Mouse (Mus musculus) ES-CJ7 (cell line): ENCODE data around the gene Gm20518.

Source experiments
- DNase-seq: peaks from one replicate; pipeline ENCODE4 v3.0.0; 2011; ENCODE audit warnings: low read depth, low spot score

Gm20518 gene

DNA sequence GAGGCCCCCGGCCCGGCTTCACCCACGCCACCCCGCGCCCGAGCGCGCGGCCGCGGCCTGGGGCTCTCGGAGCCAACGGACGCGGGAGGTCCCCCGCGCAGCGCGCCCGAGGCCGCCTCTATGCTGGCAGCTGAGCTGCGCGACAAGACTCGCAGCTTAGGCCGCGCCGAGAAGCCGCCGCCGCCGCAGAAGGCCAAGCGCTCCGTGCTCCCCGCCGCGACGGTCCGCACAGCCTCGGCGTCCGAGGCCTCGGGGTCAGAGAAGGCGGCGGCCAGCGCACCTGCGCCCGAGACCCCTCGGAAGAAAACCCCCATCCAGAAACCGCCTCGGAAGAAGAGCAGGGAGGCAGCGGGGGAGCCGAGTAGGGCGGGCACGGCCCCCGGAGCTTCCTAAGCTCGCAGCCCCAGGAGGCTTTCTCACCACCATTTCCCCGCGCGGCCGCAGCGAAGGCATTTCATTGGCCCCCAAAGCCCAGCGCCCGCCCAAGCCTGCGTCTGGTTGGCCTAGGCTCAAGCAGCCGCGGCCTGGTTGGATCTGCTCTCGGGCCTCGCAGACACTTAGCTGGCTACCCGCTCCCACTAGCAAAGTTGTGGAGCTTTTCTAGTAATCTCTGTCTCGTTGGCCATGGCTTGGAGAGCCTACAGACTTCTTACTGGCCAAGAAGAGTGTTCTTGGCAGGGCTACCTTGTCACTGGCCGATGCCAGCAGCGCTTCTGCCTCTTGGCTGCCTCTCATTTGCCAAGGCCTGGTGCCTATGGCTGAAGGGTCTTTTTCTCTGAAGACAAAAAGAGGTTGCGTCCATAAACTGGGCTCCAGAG, 84.1 kb downstream of the Gm20518 start:
- DNase-seq, result peak; percentile 87

DNA sequence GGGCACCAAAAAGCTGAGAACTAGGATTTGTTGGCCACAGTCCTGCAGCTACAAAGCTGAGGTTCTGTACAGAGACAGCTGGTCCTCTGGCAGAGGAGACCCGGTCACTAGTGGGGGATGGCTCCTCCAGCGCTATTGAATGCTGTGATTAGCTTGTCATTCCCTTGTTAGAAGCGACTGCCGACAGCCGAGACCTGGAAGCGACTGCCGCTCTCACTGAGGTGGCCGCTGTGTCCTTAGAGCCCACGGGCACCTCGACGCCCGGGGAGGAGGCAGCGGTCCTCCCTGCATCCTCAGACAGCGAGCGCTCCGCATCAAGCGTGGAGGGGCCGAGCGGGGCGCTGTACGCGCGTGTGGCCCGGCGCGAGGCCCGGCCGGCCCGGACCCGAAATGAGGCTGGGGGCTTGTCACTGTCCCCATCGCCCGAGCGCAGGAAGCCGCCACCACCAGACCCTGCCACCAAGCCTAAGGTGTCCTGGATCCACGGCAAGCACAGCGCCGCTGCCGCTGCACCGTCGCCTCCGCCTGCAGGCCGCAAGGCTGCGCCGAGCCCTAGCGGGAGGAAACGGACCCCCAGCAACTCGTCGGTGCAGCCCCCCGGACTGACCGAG, 84.8 kb downstream of the Gm20518 start:
- no peak for DNase-seq

GRCm38 (mm10) chr16:17804982-17805381, 86.5 kb downstream of the Gm20518 start:
- no peak for DNase-seq

DNA sequence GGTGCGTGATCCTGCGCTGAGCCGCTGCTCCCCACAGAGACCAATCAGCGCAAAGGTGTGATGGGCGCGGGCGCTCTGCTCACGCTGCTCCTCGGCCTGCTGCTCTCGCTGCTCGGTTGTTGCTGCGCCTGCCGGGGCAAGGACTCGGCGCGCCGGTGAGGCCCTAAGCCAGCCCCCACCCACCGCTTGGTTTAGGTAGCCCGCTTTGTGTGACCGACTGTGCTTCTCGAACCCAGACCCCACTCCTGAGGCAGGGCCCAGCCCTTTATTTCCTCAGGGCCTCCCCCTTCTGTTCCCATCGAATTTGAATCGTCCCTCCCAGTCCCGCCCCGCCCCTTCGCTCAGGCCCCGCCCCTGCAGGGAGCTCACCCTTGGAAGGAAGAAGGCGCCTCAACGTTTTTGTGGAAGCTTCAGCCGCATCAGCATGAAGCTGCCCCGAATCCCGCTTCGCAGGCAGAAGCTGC, 87.0 kb downstream of the Gm20518 start:
- peak; percentile 75 for DNase-seq

DNA sequence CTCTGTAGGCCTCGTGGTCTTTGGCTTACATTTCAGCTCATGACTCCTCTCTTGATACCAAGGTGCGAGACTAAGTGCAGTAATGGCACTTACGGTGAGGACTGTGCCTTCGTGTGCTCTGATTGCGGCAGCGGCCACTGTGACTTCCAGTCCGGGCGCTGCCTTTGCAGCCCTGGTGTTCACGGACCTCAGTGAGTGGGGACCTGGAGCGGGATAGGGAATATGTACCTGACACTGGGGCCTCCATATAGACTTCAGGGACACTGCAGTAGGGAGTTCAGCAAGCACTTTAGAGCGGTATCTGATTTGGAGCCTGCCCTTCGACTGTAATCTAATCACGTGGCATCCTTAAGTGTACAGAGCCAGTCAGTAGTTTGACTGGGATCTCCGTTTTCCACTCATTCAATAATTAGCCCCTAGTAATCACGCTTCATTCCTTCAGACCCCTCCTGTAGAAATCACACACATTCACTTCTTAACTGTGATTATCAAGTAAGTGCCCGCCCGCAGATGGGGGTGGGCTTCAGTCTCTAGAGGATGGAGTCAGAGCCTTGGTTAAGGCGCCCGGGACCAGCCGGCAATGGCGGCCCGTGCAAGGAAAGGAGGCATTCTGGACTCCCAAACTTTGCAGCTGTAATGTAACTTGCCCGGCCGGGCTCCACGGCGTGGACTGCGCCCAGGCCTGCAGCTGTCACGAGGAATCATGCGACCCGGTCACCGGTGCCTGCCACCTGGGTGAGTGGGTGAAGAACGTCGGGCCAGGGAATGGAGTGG, 87.6 kb downstream of the Gm20518 start:
- no peak for DNase-seq

GRCm38 (mm10) chr16:17802839-17803674, 88.4 kb downstream of the Gm20518 start:
- peak; percentile 25 for DNase-seq

GRCm38 (mm10) chr16:17802456-17802838, 89.0 kb downstream of the Gm20518 start:
- DNase-seq, result no peak

DNA sequence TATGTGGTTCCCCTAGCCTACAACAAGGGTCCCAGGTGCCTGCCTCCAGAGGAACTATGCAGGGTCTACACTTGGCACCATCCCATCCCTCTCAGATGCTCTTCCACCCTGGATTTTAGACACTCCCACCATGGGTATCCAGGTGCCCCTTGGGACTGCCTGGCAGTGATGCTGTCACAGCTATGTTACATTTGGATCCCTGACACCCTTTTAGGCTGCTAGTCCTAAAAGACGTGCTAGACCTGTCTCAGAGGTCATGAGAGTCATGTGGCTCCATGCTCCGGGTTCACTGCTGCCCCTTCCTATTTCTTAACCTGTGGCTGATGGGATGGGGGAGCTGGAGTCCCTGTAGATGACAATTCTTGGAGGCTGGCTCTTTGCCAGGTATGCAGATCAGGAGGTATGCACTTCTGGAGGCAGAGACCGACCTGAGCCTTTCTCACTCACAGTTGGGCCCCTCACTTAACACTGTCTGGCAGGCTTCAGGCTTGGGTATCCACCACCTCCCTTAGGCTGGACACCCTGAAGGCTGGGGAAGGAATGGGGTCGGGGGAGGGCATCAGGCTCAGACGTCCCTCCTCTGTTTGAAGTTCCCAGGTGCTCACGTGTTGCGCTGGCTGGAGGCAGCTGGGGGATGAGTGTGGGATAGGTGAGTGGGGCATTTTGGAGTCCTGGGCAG, 89.6 kb downstream of the Gm20518 start:
- no peak for DNase-seq

- DNase-seq, result no peak
Measured at GRCm38 (mm10) chr16:17799584-17799983, 91.9 kb downstream of the Gm20518 start.

DNA sequence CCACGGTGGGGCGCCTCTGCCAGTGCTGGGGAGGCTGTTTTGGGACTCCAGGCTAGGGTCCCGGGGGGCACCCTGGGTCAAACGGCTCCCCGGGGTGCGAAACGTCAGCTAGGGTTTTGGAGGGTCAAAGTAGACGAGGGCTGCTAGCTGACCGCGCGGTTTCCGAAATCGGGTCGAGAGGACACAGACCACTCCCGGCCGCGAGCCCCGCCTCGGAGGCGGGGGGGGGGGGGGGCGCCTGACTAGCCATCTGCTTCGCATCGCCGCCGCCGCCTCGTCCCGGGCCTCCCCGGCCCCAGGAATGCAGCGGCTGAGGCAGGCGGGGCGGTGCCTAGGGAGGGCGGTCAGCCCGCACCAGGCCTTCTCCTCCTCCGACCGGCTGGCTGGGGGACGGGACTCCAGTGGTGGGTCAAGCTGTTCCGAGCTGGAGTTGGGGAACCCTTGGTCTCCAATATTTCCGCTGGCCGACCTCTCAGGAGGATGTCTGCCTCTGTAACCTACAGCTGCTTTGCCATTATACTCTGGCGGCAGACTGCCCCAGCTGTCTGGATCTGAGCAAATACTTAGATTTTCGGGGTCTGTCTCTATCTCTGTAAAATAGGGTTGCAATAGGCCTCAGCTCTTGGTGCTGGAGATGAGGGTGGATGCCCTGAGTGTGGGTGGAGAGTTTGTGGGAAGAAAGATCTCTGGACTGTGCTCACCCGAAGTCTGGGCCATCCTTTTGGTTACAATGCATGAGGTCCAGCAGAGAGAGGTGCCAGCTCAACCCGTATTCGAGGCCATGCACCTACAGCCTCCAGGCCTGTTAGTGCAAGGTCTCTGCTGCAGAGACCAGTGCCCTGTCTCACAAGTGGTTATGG, 92.9 kb downstream of the Gm20518 start:
- no peak for DNase-seq

- peak; percentile 31 for DNase-seq
Measured at GRCm38 (mm10) chr16:17797812-17798311, 93.6 kb downstream of the Gm20518 start.

DNA sequence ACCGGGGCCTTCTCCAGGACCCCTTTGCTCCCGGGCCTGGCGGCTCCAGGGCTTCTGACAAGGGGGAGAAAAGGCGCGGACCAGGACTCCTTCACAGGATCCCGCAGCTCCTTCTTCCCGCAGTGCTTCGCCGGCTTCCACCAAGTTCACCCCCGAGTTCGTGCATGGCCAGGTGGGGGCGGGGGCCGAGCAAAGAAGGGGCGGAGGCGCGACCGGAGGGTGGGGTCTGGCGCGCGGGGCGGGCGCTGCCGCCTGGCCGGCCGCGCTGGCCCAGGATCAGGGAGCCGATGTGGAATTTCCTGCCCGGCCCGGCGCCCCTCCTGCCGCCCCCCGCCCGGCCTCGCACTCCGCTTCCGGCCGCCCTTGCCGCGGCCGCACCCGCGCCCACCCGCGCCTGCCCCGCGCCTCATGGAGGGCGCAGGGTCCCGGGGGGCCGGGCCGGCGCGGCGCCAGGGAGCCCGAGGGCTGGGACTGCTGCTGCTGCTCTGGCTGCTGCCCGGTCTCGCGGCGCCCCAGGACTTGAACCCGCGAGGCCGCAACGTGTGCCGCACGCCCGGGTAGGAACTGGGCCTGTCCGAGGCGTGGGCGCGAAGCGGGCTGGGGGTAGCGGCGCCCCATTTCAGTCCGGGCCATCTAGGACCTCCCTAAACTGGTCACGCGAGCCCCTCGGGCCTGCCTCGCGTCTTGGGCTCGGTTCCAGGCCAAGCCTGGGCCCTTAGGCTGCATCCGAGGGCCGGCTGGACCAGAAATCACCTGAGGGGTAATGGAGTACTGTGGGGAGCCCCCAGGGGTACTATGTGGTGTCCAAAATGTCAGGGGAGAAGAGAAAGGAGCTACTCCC, 94.3 kb downstream of the Gm20518 start, which contains the start of gene Scarf2:
Scarf2 (plus strand) TSS at position 312 of the 841 bp plus-strand sequence.
- DNase-seq, result no peak

- DNase-seq, result no peak
Measured at GRCm38 (mm10) chr16:17796519-17796918, 95.0 kb downstream of the Gm20518 start.

GRCm38 (mm10) chr16:17795643-17796042, 95.8 kb downstream of the Gm20518 start:
- no peak for DNase-seq

GRCm38 (mm10) chr16:17794047-17794446, 97.4 kb downstream of the Gm20518 start:
- DNase-seq, result no peak

- no peak for DNase-seq
Measured at GRCm38 (mm10) chr16:17792728-17793127, 98.7 kb downstream of the Gm20518 start.

DNA sequence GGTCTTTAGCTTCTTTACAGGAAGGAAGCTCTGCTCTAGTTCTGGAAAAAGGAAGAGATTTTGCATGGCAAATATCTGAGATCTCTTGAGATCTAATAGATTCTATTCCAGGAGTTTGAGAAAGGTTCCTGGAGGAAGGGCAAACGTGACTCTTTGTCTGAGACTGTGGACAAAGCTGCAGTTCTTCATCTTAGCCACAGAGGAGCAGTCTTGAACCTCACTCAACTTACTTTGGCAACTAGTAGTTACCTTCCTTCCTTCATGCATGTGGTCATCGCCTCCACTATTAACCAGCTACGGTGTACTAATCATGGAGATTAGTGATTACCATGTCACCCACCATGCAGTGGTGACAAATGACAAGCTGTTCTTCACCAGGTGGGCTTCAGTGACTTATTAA, 106.1 kb downstream of the Gm20518 start:
- DNase-seq, result no peak
